Mouse (Mus musculus) forebrain, embryonic 15.5 days (tissue): Measurements from ENCODE around the gene Klhl20. TPM values are rescaled to one million over a fixed set of nuclear protein-coding genes. Genes with fewer than 3 reads are reported as not detected.
"Not testable (repeated sequence)": the region's sequence is repeated elsewhere in the genome, so short reads cannot be mapped to it uniquely, and the experiment has no call there.

Experiments
- ATAC-seq: fragments of 200-750 bp; cut with Nextera tagmentation; replicated peaks from 2 replicates; pipeline ENCODE4 v1.8.0; 2017; ENCODE audit warnings: mild to moderate bottlenecking, moderate TSS enrichment, moderate library complexity
- H3K27ac ChIP-seq: fragments of 300-500 bp; sonication (generic); replicated peaks from 2 replicates; pipeline ENCODE4 v1.5.1; 2015; ENCODE audit warnings: mild to moderate bottlenecking, inconsistent platforms
- H3K27me3 ChIP-seq: fragments of 300-500 bp; sonication (generic); 2 replicates; pipeline ENCODE4 v1.6.1; 2015; ENCODE audit warnings: inconsistent platforms
- H3K36me3 ChIP-seq: fragments of 300-500 bp; sonication (generic); 2 replicates; pipeline ENCODE4 v1.6.1; 2015; ENCODE audit warnings: mild to moderate bottlenecking, inconsistent platforms
- H3K4me1 ChIP-seq: fragments of 300-500 bp; sonication (generic); 2 replicates; pipeline ENCODE4 v1.6.1; 2015; ENCODE audit warnings: inconsistent platforms
- H3K4me2 ChIP-seq: fragments of 300-500 bp; sonication (generic); replicated peaks from 2 replicates; pipeline ENCODE4 v1.6.1; 2015; ENCODE audit warnings: mild to moderate bottlenecking, inconsistent platforms
- H3K4me3 ChIP-seq: fragments of 300-500 bp; sonication (generic); 2 replicates; pipeline ENCODE4 v1.5.1; 2015; ENCODE audit warnings: mild to moderate bottlenecking, inconsistent platforms
- H3K9ac ChIP-seq: fragments of 300-500 bp; sonication (generic); replicated peaks from 2 replicates; pipeline ENCODE4 v1.6.1; 2015; ENCODE audit warnings: mild to moderate bottlenecking, inconsistent platforms
- H3K9me3 ChIP-seq: fragments of 300-500 bp; sonication (generic); 2 replicates; pipeline ENCODE4 v1.6.1; 2016; ENCODE audit warnings: inconsistent platforms
- WGBS: fragments of 180-500 bp; shearing (Covaris S2); methylation state at CpG from one replicate; pipeline ENCODE4 v1.1.7; 2015; ENCODE audit warnings: mixed read lengths; 5-methylcytosine and 5-hydroxymethylcytosine counted together
- polyA plus RNA-seq: library from polyadenylated mRNA; unstranded; fragments of >200 nt; fragmentation: Nextera tagmentation; extraction: Ambion mirVana; gene quantifications from 2 replicates; pipeline ENCODE4 v1.2.1, GENCODE M21; 2015

Klhl20 gene
- 18.4 and 18.9 TPM in 2 replicates for polyA plus RNA-seq

GRCm38 (mm10) chr1:161130726-161131664 is at the start of gene Klhl20:
Gene Klhl20 (minus strand): TSS chr1:161131511.
- ATAC-seq: peak; percentile 98
- Histone ChIP-seq H3K27me3 (no peaks in the 10 kb centered on the region), H3K4me3 (peak within 1 kb of the TSS; percentile 95), H3K27ac (peak within 1 kb of the TSS; percentile 86), H3K9me3 (no peaks in the 10 kb centered on the region), H3K4me1 (peaks cover 18% of the 10 kb centered on the region), H3K36me3 (no peaks in the 10 kb centered on the region), H3K9ac (peak within 1 kb of the TSS; percentile 95), H3K4me2 (peak within 1 kb of the TSS; percentile 87)
- 2% methylated on average over 41 of the region's 41 CpGs for WGBS

- Histone ChIP-seq H3K4me1 (no peaks in the 10 kb centered on the region), H3K4me3 (no peak overlapping the region), H3K27ac (no peak overlapping the region), H3K36me3 (no peaks in the 10 kb centered on the region), H3K27me3 (no peaks in the 10 kb centered on the region), H3K9ac (no peak overlapping the region), H3K4me2 (no peak overlapping the region), H3K9me3 (no peaks in the 10 kb centered on the region)
- WGBS: 62% methylated on average over 8 of the region's 8 CpGs
- ATAC-seq: no peak
Measured at GRCm38 (mm10) chr1:161180674-161181073, 49.4 kb upstream of the Klhl20 start.

GRCm38 (mm10) chr1:161170651-161171050 is 39.3 kb upstream of the Klhl20 start:
- no peaks in the 10 kb centered on the region for H3K9me3 ChIP-seq
- H3K4me3 ChIP-seq: peak overlapping the region; percentile 55
- no peaks in the 10 kb centered on the region for H3K27me3 ChIP-seq
- no peaks in the 10 kb centered on the region for H3K36me3 ChIP-seq
- peak overlapping the region; percentile 78 for H3K4me2 ChIP-seq
- peak overlapping the region; percentile 52 for H3K9ac ChIP-seq
- under 1% methylated on average over 40 of the region's 40 CpGs for WGBS
- ATAC-seq: peak; percentile 96
- H3K4me1 ChIP-seq: no peaks in the 10 kb centered on the region
- H3K27ac ChIP-seq: no peak overlapping the region

GRCm38 (mm10) chr1:161160266-161160665 is 29.0 kb upstream of the Klhl20 start:
- no peak for ATAC-seq
- H3K4me2 ChIP-seq: no peak overlapping the region
- H3K27ac ChIP-seq: no peak overlapping the region
- no peaks in the 10 kb centered on the region for H3K9me3 ChIP-seq
- H3K9ac ChIP-seq: no peak overlapping the region
- H3K4me3 ChIP-seq: no peak overlapping the region
- 63% methylated on average over 4 of the region's 4 CpGs for WGBS
- 0 out of 2 replicates have a peak, but pooled peaks cover 3% of the 10 kb centered on the region for H3K36me3 ChIP-seq
- no peaks in the 10 kb centered on the region for H3K4me1 ChIP-seq
- no peaks in the 10 kb centered on the region for H3K27me3 ChIP-seq

DNA sequence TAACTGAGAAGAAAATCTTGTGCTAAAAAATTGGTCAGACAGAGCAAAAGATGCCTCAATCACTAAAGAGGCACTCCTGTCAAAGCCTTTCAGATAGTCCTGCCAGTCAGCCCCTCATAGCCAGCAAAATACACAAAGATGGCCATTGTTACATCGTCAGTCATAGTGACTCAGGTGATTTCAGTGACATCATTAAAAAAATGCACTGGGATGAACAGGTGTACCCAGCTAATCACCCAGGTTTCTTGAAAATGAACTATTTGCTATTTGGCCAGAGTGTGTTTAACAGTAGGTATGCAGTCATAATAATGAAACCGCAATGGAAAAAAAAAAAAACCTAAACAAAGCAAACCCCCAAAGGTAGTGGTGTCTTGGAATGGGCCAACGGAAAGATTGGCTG is 27.9 kb upstream of the Klhl20 start, which contains the start of gene Tex50:
Tex50 (minus strand) TSS at position 101 of the 400 bp plus-strand sequence.
- H3K9ac ChIP-seq: no peak within 1 kb of the TSS
- no peak for ATAC-seq
- no peak within 1 kb of the TSS for H3K4me2 ChIP-seq
- 0 out of 2 replicates have a peak, but pooled peaks cover 3% of the 10 kb centered on the region for H3K36me3 ChIP-seq
- no peaks in the 10 kb centered on the region for H3K27me3 ChIP-seq
- no peak within 1 kb of the TSS for H3K27ac ChIP-seq
- H3K4me1 ChIP-seq: no peaks in the 10 kb centered on the region
- H3K4me3 ChIP-seq: no peak within 1 kb of the TSS
- H3K9me3 ChIP-seq: no peaks in the 10 kb centered on the region
- 87% methylated on average over 3 of the region's 3 CpGs for WGBS

GRCm38 (mm10) chr1:161156546-161156945 is 25.2 kb upstream of the Klhl20 start:
- Histone ChIP-seq H3K4me2 (no peak overlapping the region), H3K27me3 (no peaks in the 10 kb centered on the region), H3K27ac (no peak overlapping the region), H3K9me3 (no peaks in the 10 kb centered on the region), H3K36me3 (no peaks in the 10 kb centered on the region), H3K4me1 (no peaks in the 10 kb centered on the region), H3K9ac (no peak overlapping the region), H3K4me3 (no peak overlapping the region)
- no peak for ATAC-seq
- WGBS: 75% methylated on average over 10 of the region's 10 CpGs

DNA sequence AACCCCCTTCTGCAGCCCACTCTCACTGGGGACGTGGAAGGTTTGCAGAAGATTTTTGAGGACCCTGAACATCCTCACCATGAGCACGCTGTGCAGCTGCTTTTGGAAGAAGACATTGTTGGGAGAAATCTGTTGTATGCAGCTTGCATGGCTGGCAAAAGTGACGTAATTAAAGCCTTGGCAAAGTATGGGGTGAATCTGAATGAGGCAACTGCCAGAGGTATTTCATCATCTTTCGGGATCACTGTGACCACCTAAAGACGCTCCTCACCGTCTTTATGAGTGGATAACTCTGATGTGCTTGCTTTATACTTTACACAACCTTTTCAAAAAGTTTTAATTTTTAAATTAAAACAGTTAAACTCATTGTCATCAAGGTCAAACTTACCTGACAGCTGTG is 19.8 kb upstream of the Klhl20 start:
- ATAC-seq: no peak
- Histone ChIP-seq H3K9me3 (no peaks in the 10 kb centered on the region), H3K4me1 (no peaks in the 10 kb centered on the region), H3K9ac (no peak overlapping the region), H3K27me3 (no peaks in the 10 kb centered on the region), H3K4me2 (no peak overlapping the region), H3K4me3 (no peak overlapping the region), H3K27ac (no peak overlapping the region), H3K36me3 (no peaks in the 10 kb centered on the region)
- WGBS: 46% methylated on average over 6 of the region's 6 CpGs

DNA sequence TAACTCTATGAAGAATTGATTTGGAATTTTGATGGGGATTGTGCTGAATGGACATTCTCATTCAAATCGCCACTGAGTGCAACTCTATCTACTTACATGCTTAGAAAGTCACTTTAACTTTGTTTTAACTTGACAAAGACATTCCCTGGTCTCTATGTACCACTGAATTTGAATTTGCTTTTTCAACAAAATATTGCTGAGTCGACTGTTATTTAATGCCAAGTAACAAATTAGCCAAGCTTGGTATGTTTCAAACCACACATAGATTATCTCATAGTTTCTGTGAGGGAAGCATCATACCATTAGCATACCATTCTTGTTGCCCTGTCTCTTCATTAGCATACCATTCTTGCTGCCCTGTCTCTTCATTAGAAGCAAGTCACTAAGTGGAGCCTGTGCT is 16.6 kb upstream of the Klhl20 start:
- no peak overlapping the region for H3K9ac ChIP-seq
- 78% methylated on average over 2 of the region's 2 CpGs for WGBS
- no peaks in the 10 kb centered on the region for H3K9me3 ChIP-seq
- H3K4me3 ChIP-seq: no peak overlapping the region
- H3K4me2 ChIP-seq: no peak overlapping the region
- peaks cover 5% of the 10 kb centered on the region; the same call in 1 of the 2 replicates for H3K4me1 ChIP-seq
- no peak for ATAC-seq
- H3K36me3 ChIP-seq: no peaks in the 10 kb centered on the region
- H3K27ac ChIP-seq: no peak overlapping the region
- H3K27me3 ChIP-seq: no peaks in the 10 kb centered on the region

- H3K4me3 ChIP-seq, ATAC-seq, H3K27me3 ChIP-seq, H3K27ac ChIP-seq, H3K36me3 ChIP-seq, H3K9me3 ChIP-seq, H3K4me2 ChIP-seq, H3K9ac ChIP-seq: not testable (repeated sequence)
- 92% methylated on average over 8 of the region's 8 CpGs for WGBS
- peaks cover 14% of the 10 kb centered on the region; the same call in 1 of the 2 replicates for H3K4me1 ChIP-seq
Measured at GRCm38 (mm10) chr1:161145611-161146010, 14.3 kb upstream of the Klhl20 start.

DNA sequence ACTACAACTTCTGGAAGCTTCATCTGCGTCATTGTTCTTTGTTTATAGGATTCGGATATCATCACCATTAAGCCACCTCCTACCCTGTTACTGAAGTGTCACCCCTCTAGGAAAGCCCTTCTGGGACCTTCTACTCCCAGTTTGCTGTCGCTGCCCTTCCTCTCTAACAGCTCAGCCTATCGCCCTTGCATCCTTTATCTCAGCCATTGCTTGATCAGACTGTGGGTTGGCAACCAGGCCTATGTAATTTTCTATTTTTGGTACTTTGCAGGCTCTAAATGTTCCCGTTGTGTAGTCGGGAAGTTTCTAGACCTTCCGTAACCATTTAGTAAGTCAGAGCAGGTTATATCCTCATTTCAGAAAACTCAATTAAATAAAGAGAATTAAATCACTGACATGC is 11.9 kb upstream of the Klhl20 start:
- no peaks in the 10 kb centered on the region for H3K9me3 ChIP-seq
- no peaks in the 10 kb centered on the region for H3K27me3 ChIP-seq
- no peaks in the 10 kb centered on the region for H3K36me3 ChIP-seq
- no peak overlapping the region for H3K27ac ChIP-seq
- peaks cover 14% of the 10 kb centered on the region; the same call in 1 of the 2 replicates for H3K4me1 ChIP-seq
- no peak overlapping the region for H3K9ac ChIP-seq
- H3K4me3 ChIP-seq: peak overlapping the region; percentile 50
- 89% methylated on average over 7 of the region's 7 CpGs for WGBS
- H3K4me2 ChIP-seq: peak overlapping the region; percentile 84
- ATAC-seq: peak; percentile 46; the same call in 1 of the 2 replicates

- peaks cover 14% of the 10 kb centered on the region; the same call in 1 of the 2 replicates for H3K4me1 ChIP-seq
- WGBS: 3% methylated on average over 33 of the region's 33 CpGs
- no peak within 1 kb of the TSS for H3K27ac ChIP-seq
- H3K4me2 ChIP-seq: peak within 1 kb of the TSS; percentile 84
- no peaks in the 10 kb centered on the region for H3K27me3 ChIP-seq
- H3K9me3 ChIP-seq: no peaks in the 10 kb centered on the region
- no peaks in the 10 kb centered on the region for H3K36me3 ChIP-seq
- peak; percentile 96 for ATAC-seq
- peak within 1 kb of the TSS; percentile 61 for H3K9ac ChIP-seq
- H3K4me3 ChIP-seq: peak within 1 kb of the TSS; percentile 50
Measured at GRCm38 (mm10) chr1:161142531-161143159, 11.3 kb upstream of the Klhl20 start, which contains the start of gene Ankrd45. Gene Ankrd45 (plus strand): TSS chr1:161142691.
